Mouse (Mus musculus): ENCODE data around the gene Olfr981.
"Not testable (repeated sequence)": the region's sequence is repeated elsewhere in the genome, so short reads cannot be mapped to it uniquely, and the experiment has no call there.

The Olfr981 gene

GRCm38 (mm10) chr9:40021164-40021563, at the start of gene Olfr981:
Olfr981 (plus strand) TSS chr9:40021464.
- no peak for DNase-seq (ENCODE audit: low read depth, low spot score)

DNA sequence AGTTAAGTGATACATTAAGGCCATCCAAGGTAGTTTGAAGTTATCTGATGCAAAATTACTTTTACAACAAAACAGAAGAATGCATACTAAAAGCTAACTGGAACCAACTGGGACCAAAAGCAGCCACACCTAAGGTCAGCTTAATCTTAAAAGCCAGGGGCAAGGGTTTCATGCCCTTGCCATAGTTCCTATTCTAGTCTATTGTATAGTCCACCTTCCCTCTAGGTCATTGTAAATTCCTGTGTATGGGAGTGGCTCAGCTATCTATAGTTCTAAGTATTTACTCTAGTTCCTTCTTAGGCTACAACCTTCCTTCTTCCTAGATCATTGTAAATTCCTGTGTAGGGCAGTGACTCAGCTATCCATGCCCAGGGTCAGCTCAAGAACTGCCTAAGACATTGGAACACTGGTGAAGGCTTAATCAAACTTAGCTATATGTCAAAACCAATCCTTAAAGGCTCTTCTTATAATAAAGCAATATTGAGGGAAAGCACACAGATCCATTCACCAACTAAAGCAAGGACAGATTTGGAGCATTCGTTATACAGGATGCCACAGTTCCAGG, 44.6 kb upstream of the Olfr981 start:
- DNase-seq (ENCODE audit: low read depth, low spot score): not testable (repeated sequence)

- no peak for DNase-seq (ENCODE audit: low read depth, low spot score)
Measured at GRCm38 (mm10) chr9:39991813-39992212, 29.5 kb upstream of the Olfr981 start, which contains the start of gene Olfr978. Olfr978 (plus strand) TSS chr9:39992113.

GRCm38 (mm10) chr9:40003365-40003764, 17.9 kb upstream of the Olfr981 start, which contains the start of gene Olfr979:
Olfr979 (minus strand) TSS chr9:40003465.
- no peak for DNase-seq (ENCODE audit: low read depth, low spot score)

DNA sequence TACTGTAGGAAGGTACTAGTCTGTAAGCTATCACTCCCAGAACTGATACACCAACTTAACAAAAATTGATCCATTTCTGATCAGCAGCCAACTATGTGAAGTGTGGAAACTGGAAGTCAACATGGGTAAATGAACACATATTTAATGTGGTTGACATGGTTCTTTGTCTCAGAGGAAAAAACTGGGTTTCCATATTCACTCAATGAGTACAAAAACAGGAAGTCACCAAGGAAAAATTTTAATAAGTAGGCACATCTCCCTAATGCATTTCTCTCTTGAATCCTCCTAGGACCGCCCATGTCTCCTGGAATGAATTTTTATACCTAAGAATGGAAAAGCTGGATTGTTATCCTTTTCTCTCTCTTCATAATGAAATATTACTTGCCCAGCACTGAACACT, 11.8 kb upstream of the Olfr981 start, which contains the start of gene Olfr980:
Gene Olfr980, minus strand, starts transcription at position 101 of the 400 bp plus-strand sequence.
- DNase-seq (ENCODE audit: low read depth, low spot score): no peak

- no peak for DNase-seq (ENCODE audit: low read depth, low spot score)
Measured at GRCm38 (mm10) chr9:40050138-40050537, 28.9 kb downstream of the Olfr981 start.

GRCm38 (mm10) chr9:40073529-40073928, 52.3 kb downstream of the Olfr981 start, which contains the start of gene Olfr982:
Olfr982 (plus strand) TSS chr9:40073829.
- DNase-seq (ENCODE audit: low read depth, low spot score): no peak
